Mouse (Mus musculus) myocyte (in vitro differentiated cells): ENCODE measurements around the gene BC052040.

Experiments used
- CEBPB ChIP-seq: IDR thresholded peaks from 2 replicates; pipeline ENCODE4 v1.6.1; 2011; ENCODE audit warnings: mild to moderate bottlenecking, moderate library complexity; ENCODE audit not compliant: poor library complexity, insufficient read depth, severe bottlenecking
- E2F4 ChIP-seq: IDR thresholded peaks from one replicate; pipeline ENCODE4 v1.6.1; 2011; ENCODE audit warnings: mild to moderate bottlenecking, control low read depth, moderate library complexity; ENCODE audit not compliant: insufficient read depth
- MAX ChIP-seq: IDR thresholded peaks from one replicate; pipeline ENCODE4 v1.6.1; 2011; ENCODE audit warnings: low read depth, mild to moderate bottlenecking, control low read depth
- MYOD1 ChIP-seq, 3 experiments: IDR thresholded peaks; one replicate each; pipeline ENCODE4 v1.6.1; 2011; ENCODE audit warnings: control low read depth in 2 of 3, low read depth in 2 of 3, mild to moderate bottlenecking in 2 of 3, moderate library complexity in 1 of 3; ENCODE audit not compliant: insufficient read length in 2 of 3, control insufficient read depth in 1 of 3
- MYOG ChIP-seq, 3 experiments: IDR thresholded peaks; one replicate each; pipeline ENCODE4 v1.6.1; 2011; ENCODE audit warnings: control low read depth in 2 of 3, low read depth in 2 of 3, mild to moderate bottlenecking in 2 of 3; ENCODE audit not compliant: insufficient read length in 2 of 3, control insufficient read depth in 1 of 3, insufficient read depth in 1 of 3
- POLR2A ChIP-seq: IDR thresholded peaks from one replicate; pipeline ENCODE4 v1.6.1; 2011; ENCODE audit warnings: low read depth, mild to moderate bottlenecking, control low read depth, moderate library complexity; ENCODE audit not compliant: insufficient read length
- POLR2AphosphoS2 ChIP-seq: IDR thresholded peaks from one replicate; pipeline ENCODE4 v1.6.1; 2011; ENCODE audit warnings: low read depth, control low read depth; ENCODE audit not compliant: insufficient read length
- REST ChIP-seq: IDR thresholded peaks from one replicate; pipeline ENCODE4 v1.6.1; 2011; ENCODE audit warnings: mild to moderate bottlenecking, control low read depth, moderate library complexity; ENCODE audit not compliant: insufficient read depth, insufficient read length
- SRF ChIP-seq: IDR thresholded peaks from one replicate; pipeline ENCODE4 v1.6.1; 2011; ENCODE audit warnings: low read depth; ENCODE audit not compliant: control insufficient read depth, insufficient read length
- TCF12 ChIP-seq: IDR thresholded peaks from one replicate; pipeline ENCODE4 v1.6.1; 2011; ENCODE audit warnings: mild to moderate bottlenecking, control low read depth; ENCODE audit not compliant: poor library complexity, insufficient read depth, severe bottlenecking
- TCF3 ChIP-seq: IDR thresholded peaks from one replicate; pipeline ENCODE4 v1.6.1; 2011; ENCODE audit warnings: low read depth, control low read depth; ENCODE audit not compliant: insufficient read length
- USF1 ChIP-seq: IDR thresholded peaks from one replicate; pipeline ENCODE4 v1.6.1; 2011; ENCODE audit warnings: low read depth, mild to moderate bottlenecking, control low read depth, moderate library complexity

- no peak for TF ChIP-seq MAX
- no peak for TF ChIP-seq POLR2A
- no peak for TF ChIP-seq TCF12
- TF ChIP-seq MYOG (IDR thresholded peaks at IDR 0.05; ENCODE audit: control insufficient read depth in 1 of 3, insufficient read depth in 1 of 3, insufficient read length in 2 of 3, low read depth in 2 of 3) = no peak
- no peak for TF ChIP-seq MYOD1 (IDR thresholded peaks at IDR 0.05; ENCODE audit: control insufficient read depth in 1 of 3, insufficient read length in 2 of 3, low read depth in 2 of 3)
- no peak for TF ChIP-seq TCF3
- no peak for TF ChIP-seq USF1
- no peak for TF ChIP-seq REST
- no peak for TF ChIP-seq CEBPB
- no peak for TF ChIP-seq E2F4
- no peak for TF ChIP-seq POLR2AphosphoS2
- TF ChIP-seq SRF = no peak
These were observed 188.2 kb downstream of the BC052040 start for GRCm38 (mm10) chr2:115769597-115770305.
